Mouse (Mus musculus) G1E (cell line): ENCODE results near the gene Cd40. TPM values are rescaled to one million over a fixed set of nuclear protein-coding genes. Genes with fewer than 3 reads are reported as not detected.

Source experiments
- ATAC-seq: 2 replicates; pipeline ENCODE4 v1.8.0; 2016; ENCODE audit warnings: mild to moderate bottlenecking; ENCODE audit not compliant: insufficient number of reproducible peaks, poor library complexity, low FRiP score, severe bottlenecking; ENCODE audit errors: extremely low read depth
- DNase-seq: peaks from one replicate; pipeline ENCODE4 v3.0.0; 2012; ENCODE audit warnings: low spot score
- H3K27me3 ChIP-seq: 2 replicates; pipeline ENCODE4 v1.6.1; 2012; ENCODE audit warnings: mild to moderate bottlenecking, low read length, inconsistent platforms; ENCODE audit not compliant: insufficient read depth
- H3K36me3 ChIP-seq: replicated peaks from 2 replicates; pipeline ENCODE3; 2012; ENCODE audit warnings: mild to moderate bottlenecking, inconsistent platforms
- H3K4me1 ChIP-seq: 2 replicates; pipeline ENCODE4 v1.6.1; 2012; ENCODE audit warnings: low read depth, low read length, inconsistent platforms, mixed read lengths; ENCODE audit not compliant: insufficient read depth
- H3K4me3 ChIP-seq: 2 replicates; pipeline ENCODE4 v1.5.1; 2012; ENCODE audit warnings: low read depth, mild to moderate bottlenecking, inconsistent platforms, low read length, moderate library complexity, mixed read lengths
- H3K9me3 ChIP-seq: replicated peaks from 2 replicates; pipeline ENCODE4 v1.6.1; 2012; ENCODE audit warnings: inconsistent platforms
- CTCF ChIP-seq: IDR thresholded peaks from 2 replicates; pipeline ENCODE4 v1.5.1; 2012; ENCODE audit warnings: low read depth, low read length, inconsistent platforms, mixed read lengths
- GATA1 ChIP-seq: IDR thresholded peaks from 2 replicates; pipeline ENCODE4 v1.6.1; 2012; ENCODE audit warnings: borderline replicate concordance, low read length, inconsistent platforms, mixed read lengths
- GATA2 ChIP-seq: IDR thresholded peaks from 2 replicates; pipeline ENCODE4 v1.6.1; 2012; ENCODE audit warnings: low read depth, low read length, inconsistent platforms, borderline replicate concordance
- POLR2AphosphoS5 ChIP-seq: IDR thresholded peaks from 2 replicates; pipeline ENCODE4 v1.6.1; 2012; ENCODE audit warnings: low read depth, low read length, inconsistent platforms; ENCODE audit not compliant: insufficient replicate concordance
- TAL1 ChIP-seq: conservative IDR thresholded peaks from 2 replicates; pipeline ENCODE4 v1.6.1; 2012; ENCODE audit warnings: low read depth, low read length, inconsistent platforms, mixed read lengths
- polyA plus RNA-seq: library from polyadenylated mRNA; stranded (reverse); fragments of >175 nt; gene quantifications from 2 replicates; pipeline ENCODE4 v1.2.3, GENCODE M21; 2012
- total RNA-seq, 2 experiments: library from RNA; stranded (forward) in 1 of 2; stranded (reverse) in 1 of 2; fragments of 200-1000 nt in 1 of 2; fragments of >200 nt in 1 of 2; fragmentation: Nextera tagmentation in 1 of 2; gene quantifications; 2 replicates each; pipeline ENCODE4 v1.2.3; 2014 to 2017

Gene Cd40
- total and polyA plus RNA-seq, 3 experiments: 0.05 TPM; not detected in 2

DNA sequence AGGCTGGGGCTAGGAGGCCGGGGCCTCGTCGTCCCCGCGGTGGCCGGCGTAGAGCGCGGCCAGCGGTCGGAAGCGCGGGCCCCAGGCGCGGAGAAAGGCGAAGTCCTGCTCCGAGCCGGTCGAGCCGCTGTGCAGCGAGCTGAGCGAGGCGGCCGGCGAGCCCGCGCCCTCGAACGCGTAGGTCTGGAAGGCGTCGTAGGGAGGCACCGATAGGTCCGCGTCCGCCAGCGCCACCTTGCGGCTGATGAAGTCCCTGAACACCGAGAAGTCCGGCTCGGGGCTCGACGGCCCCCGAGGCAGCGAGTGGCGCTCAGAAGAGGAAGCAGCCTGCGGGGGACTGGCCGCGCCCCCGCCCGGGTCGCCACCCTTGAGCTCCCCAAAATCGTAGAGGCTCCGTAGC lies 56.7 kb downstream of the Cd40 start:
- no peak for TF ChIP-seq CTCF
- TF ChIP-seq GATA1: no peak
- no peak for TF ChIP-seq POLR2AphosphoS5
- TF ChIP-seq TAL1: no peak
- no peak for TF ChIP-seq GATA2
- Histone ChIP-seq H3K4me1 (no peaks in the 10 kb centered on the region), H3K27me3 (no peaks in the 10 kb centered on the region), H3K9me3 (peaks cover 17% of the 10 kb centered on the region), H3K4me3 (no peak overlapping the region; the same call in 1 of the 2 replicates), H3K36me3 (no peaks in the 10 kb centered on the region)
- no peak for ATAC-seq
- no peak for DNase-seq

DNA sequence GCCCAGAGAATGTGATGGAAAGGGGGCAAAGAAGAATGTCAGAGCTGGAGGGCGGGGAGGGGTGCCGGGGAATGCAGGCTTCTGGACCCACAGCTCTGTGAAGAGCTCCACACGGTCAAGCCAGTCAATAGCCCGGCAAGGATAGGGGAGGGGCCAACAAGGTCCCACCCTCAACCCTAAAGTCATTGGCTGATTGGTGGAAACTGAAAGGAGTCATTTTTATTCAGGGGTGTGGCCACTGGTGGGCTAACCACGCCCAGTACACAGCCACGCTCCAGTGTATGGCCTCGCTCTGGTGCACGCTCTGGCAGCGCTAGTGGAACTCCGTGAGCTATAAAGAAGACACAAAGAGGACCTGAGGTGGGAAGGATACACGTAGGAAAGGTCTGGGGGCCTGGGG lies 58.3 kb downstream of the Cd40 start:
- Histone ChIP-seq H3K9me3 (peaks cover 17% of the 10 kb centered on the region), H3K27me3 (no peaks in the 10 kb centered on the region), H3K4me1 (no peaks in the 10 kb centered on the region), H3K4me3 (no peak overlapping the region), H3K36me3 (no peaks in the 10 kb centered on the region)
- TF ChIP-seq CTCF (no peak), GATA1 (no peak)
- ATAC-seq (no peak), DNase-seq (no peak)

DNA sequence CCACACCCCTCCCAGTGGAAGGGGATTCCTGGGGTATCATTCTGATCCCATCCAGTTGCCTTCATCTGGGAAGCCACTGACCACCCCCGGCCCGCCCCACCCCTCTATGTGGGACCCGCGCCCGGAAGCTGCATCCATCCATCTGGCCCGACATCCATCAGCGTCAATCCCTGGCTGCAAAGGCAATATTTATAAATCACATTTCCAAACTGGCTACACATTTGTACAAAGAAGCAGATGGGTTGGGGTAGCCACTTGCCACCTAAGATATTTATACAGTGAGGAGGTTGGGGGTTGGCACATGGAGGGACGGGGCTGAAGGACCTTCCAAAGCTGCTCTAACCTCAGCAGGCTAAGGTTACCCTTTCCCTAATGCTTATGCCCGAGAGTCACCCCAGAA lies 65.3 kb downstream of the Cd40 start:
- no peak for TF ChIP-seq CTCF
- no peak for TF ChIP-seq GATA2
- TF ChIP-seq POLR2AphosphoS5: no peak
- TF ChIP-seq GATA1: no peak
- TF ChIP-seq TAL1: no peak
- Histone ChIP-seq H3K4me3 (no peak overlapping the region), H3K36me3 (no peaks in the 10 kb centered on the region), H3K27me3 (no peaks in the 10 kb centered on the region), H3K4me1 (no peaks in the 10 kb centered on the region), H3K9me3 (peaks cover 19% of the 10 kb centered on the region)
- ATAC-seq (no peak), DNase-seq (no peak)

DNA sequence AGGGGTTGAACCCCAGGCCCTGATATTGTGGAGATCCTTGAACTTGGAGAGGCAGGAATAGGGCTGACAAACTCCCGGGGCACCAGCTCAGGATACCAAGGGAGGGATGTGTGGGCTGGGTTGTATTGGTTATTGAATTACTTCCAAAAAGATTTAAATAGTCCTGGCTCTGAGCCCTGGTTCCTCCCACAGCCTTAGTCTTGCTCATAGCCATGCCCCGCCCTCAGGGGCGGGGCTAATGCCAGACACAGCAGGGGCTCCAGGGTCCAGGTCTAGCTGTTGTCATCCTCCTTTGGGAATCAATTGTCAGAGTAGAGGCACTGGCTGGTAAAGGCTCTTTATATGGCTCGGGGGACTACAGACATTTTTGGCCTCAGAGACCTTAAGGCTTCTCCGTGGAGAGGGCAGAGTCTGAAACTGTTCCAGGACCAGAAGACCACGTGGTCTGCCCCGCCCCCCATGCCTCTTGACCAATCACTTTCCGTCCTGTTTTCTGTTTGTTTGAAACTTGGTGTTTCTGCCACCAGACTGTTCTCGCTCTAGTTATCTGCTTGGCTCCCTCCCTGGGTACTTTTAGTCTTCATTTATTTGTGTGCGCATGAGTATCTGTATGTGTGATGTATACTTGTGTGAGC lies 65.9 kb downstream of the Cd40 start:
- TF ChIP-seq GATA2: no peak
- no peak for TF ChIP-seq CTCF
- TF ChIP-seq TAL1: no peak
- TF ChIP-seq GATA1: no peak
- no peak for TF ChIP-seq POLR2AphosphoS5
- no peak for DNase-seq
- Histone ChIP-seq H3K27me3 (no peaks in the 10 kb centered on the region), H3K4me3 (no peak overlapping the region), H3K9me3 (peaks cover 17% of the 10 kb centered on the region), H3K4me1 (no peaks in the 10 kb centered on the region), H3K36me3 (no peaks in the 10 kb centered on the region)
- no peak for ATAC-seq

Other genes with a start within 250 kb of the Cd40 start
- gene Zswim1, start 232.9 kb upstream of the Cd40 start, total RNA-seq (2014; fragmentation: Nextera tagmentation): 19.0 and 22.2 TPM in 2 replicates
- 3.8 and 4.1 TPM in 2 replicates for gene Zswim1, start 232.9 kb upstream of the Cd40 start, total RNA-seq (2017)
- gene Zswim1, start 232.9 kb upstream of the Cd40 start, polyA plus RNA-seq: 33.9 and 38.4 TPM in 2 replicates
- not detected in 2 replicates for gene Spata25, start 227.1 kb upstream of the Cd40 start, total RNA-seq (2014; fragmentation: Nextera tagmentation)
- gene Spata25, start 227.1 kb upstream of the Cd40 start, total RNA-seq (2017): not detected in 2 replicates
- gene Spata25, start 227.1 kb upstream of the Cd40 start, polyA plus RNA-seq: not detected in 2 replicates
- 24.7 and 40.4 TPM in 2 replicates for gene Ctsa, start 222.8 kb upstream of the Cd40 start, total RNA-seq (2014; fragmentation: Nextera tagmentation)
- 58.7 and 67.0 TPM in 2 replicates for gene Ctsa, start 222.8 kb upstream of the Cd40 start, total RNA-seq (2017)
- 37.0 and 68.2 TPM in 2 replicates for gene Ctsa, start 222.8 kb upstream of the Cd40 start, polyA plus RNA-seq
- gene Neurl2, start 222.2 kb upstream of the Cd40 start, total RNA-seq (2014; fragmentation: Nextera tagmentation): not detected in 2 replicates
- gene Neurl2, start 222.2 kb upstream of the Cd40 start, total RNA-seq (2017): 0.27 TPM in 1 of 2 replicates, not detected in the other
- 0.10 TPM in 1 of 2 replicates, not detected in the other for gene Neurl2, start 222.2 kb upstream of the Cd40 start, polyA plus RNA-seq
- gene Pltp, start 197.9 kb upstream of the Cd40 start, total RNA-seq (2014; fragmentation: Nextera tagmentation): not detected in 2 replicates
- not detected in 2 replicates for gene Pltp, start 197.9 kb upstream of the Cd40 start, total RNA-seq (2017)
- not detected in 2 replicates for gene Pltp, start 197.9 kb upstream of the Cd40 start, polyA plus RNA-seq
- gene Pcif1, start 176.3 kb upstream of the Cd40 start, total RNA-seq (2014; fragmentation: Nextera tagmentation): 54.7 and 61.3 TPM in 2 replicates
- gene Pcif1, start 176.3 kb upstream of the Cd40 start, total RNA-seq (2017): 31.7 and 35.5 TPM in 2 replicates
- 137 TPM in 2 replicates for gene Pcif1, start 176.3 kb upstream of the Cd40 start, polyA plus RNA-seq
- 30.6 and 31.4 TPM in 2 replicates for gene Zfp335, start 143.9 kb upstream of the Cd40 start, total RNA-seq (2014; fragmentation: Nextera tagmentation)
- 8.7 and 9.8 TPM in 2 replicates for gene Zfp335, start 143.9 kb upstream of the Cd40 start, total RNA-seq (2017)
- gene Zfp335, start 143.9 kb upstream of the Cd40 start, polyA plus RNA-seq: 48.3 and 49.6 TPM in 2 replicates
- gene Mmp9, start 114.8 kb upstream of the Cd40 start, total RNA-seq (2014; fragmentation: Nextera tagmentation): not detected in 2 replicates
- gene Mmp9, start 114.8 kb upstream of the Cd40 start, total RNA-seq (2017): 0.76 and 0.82 TPM in 2 replicates
- 0.63 and 0.76 TPM in 2 replicates for gene Mmp9, start 114.8 kb upstream of the Cd40 start, polyA plus RNA-seq
- gene Slc12a5, start 94.8 kb upstream of the Cd40 start, total RNA-seq (2014; fragmentation: Nextera tagmentation): 0.63 and 1.4 TPM in 2 replicates
- 0.46 and 0.82 TPM in 2 replicates for gene Slc12a5, start 94.8 kb upstream of the Cd40 start, total RNA-seq (2017)
- 0.39 and 0.72 TPM in 2 replicates for gene Slc12a5, start 94.8 kb upstream of the Cd40 start, polyA plus RNA-seq
- 41.8 TPM in 2 replicates for gene Ncoa5, start 20.8 kb upstream of the Cd40 start, total RNA-seq (2014; fragmentation: Nextera tagmentation)
- 32.4 and 45.7 TPM in 2 replicates for gene Ncoa5, start 20.8 kb upstream of the Cd40 start, total RNA-seq (2017)
- gene Ncoa5, start 20.8 kb upstream of the Cd40 start, polyA plus RNA-seq: 48.4 and 50.0 TPM in 2 replicates
- not detected in 2 replicates for gene 1700025C18Rik, start 35.1 kb downstream of the Cd40 start, total RNA-seq (2014; fragmentation: Nextera tagmentation)
- not detected in 2 replicates for gene 1700025C18Rik, start 35.1 kb downstream of the Cd40 start, total RNA-seq (2017)
- not detected in 2 replicates for gene 1700025C18Rik, start 35.1 kb downstream of the Cd40 start, polyA plus RNA-seq
- gene Cdh22, start 179.2 kb downstream of the Cd40 start, total RNA-seq (2014; fragmentation: Nextera tagmentation): not detected in 2 replicates
- 0.05 TPM in 1 of 2 replicates, not detected in the other for gene Cdh22, start 179.2 kb downstream of the Cd40 start, total RNA-seq (2017)
- not detected in 2 replicates for gene Cdh22, start 179.2 kb downstream of the Cd40 start, polyA plus RNA-seq
- gene Slc35c2, start 232.2 kb downstream of the Cd40 start, total RNA-seq (2014; fragmentation: Nextera tagmentation): 20.5 and 41.6 TPM in 2 replicates
- gene Slc35c2, start 232.2 kb downstream of the Cd40 start, total RNA-seq (2017): 32.7 and 36.8 TPM in 2 replicates
- 62.5 and 70.3 TPM in 2 replicates for gene Slc35c2, start 232.2 kb downstream of the Cd40 start, polyA plus RNA-seq